Mouse (Mus musculus): Measurements from ENCODE around the gene Nanog. TPM values are rescaled to one million over a fixed set of nuclear protein-coding genes. Genes with fewer than 3 reads are reported as not detected.

Nanog gene
- total RNA-seq, 4 experiments from 2014 or later: not detected

DNA sequence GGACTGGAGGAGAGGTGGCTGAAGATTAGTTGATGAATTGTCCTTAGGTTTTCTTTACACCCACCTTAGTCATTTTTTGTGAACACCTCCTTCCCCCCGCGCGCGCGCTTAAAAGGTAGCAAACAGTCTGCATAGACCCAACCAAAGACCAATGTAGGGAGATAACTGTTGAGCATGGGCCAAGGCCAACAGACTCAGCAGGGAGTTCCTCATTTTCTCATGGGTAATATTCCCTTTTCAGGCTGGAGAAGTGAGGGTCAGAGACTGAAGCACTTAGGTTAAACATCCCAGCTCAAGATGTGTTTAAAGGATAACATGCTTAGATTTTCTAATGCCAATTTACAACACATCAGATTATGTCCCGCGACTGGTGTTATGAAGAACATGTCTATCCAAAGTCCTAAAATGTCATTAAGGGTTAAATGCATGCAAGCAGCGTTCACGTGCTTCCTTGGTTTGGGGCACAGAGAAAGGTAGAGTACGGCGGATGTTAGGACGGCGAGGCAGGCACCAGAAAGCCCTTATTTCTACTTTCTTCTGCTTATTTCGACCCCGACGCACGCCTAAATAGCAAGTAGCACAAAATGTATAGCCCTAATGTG, 56.7 kb downstream of the Nanog start:
- no peak for DNase-seq

Other genes starting within 250 kb of the Nanog start
- gene Rimklb, start 208.7 kb upstream of the Nanog start, total RNA-seq (2022): under 1 TPM in 2 of 4 experiments, not detected in 2; 0.44 to 0.70 TPM
- 10 to 100 TPM in 2 of 4 experiments, 1 to 10 TPM in 2; 7.4 to 14.4 (median 10.0) TPM for gene Mfap5, start 201.6 kb upstream of the Nanog start, total RNA-seq (2022)
- gene Aicda, start 153.7 kb upstream of the Nanog start, total RNA-seq (2022): not detected
- 10 to 100 TPM; 13.4 to 29.5 (median 19.3) TPM for gene Apobec1, start 105.0 kb upstream of the Nanog start, total RNA-seq (2022)
- gene Gdf3, start 97.4 kb upstream of the Nanog start, total RNA-seq (2022): under 1 TPM; 0.14 to 0.48 (median 0.24) TPM
- not detected for gene Dppa3, start 81.1 kb upstream of the Nanog start, total RNA-seq (2022)
- 10 to 100 TPM; 10.3 to 17.0 (median 11.7) TPM for gene Slc2a3, start 94.2 kb downstream of the Nanog start, total RNA-seq (2022)
- gene Foxj2, start 112.4 kb downstream of the Nanog start, total RNA-seq (2022): 10 to 100 TPM; 18.6 to 24.8 (median 21.6) TPM
- gene C3ar1, start 148.7 kb downstream of the Nanog start, total RNA-seq (2022): 10 to 100 TPM in 2 of 4 experiments, 1 to 10 TPM in 2; 3.6 to 14.5 (median 8.7) TPM
- 10 to 100 TPM; 56.7 to 65.7 (median 58.1) TPM for gene Necap1, start 167.0 kb downstream of the Nanog start, total RNA-seq (2022)
- gene Clec4a1, start 214.4 kb downstream of the Nanog start, total RNA-seq (2022): 1 to 10 TPM; 1.7 to 3.9 (median 3.3) TPM
- gene Clec4a3, start 245.0 kb downstream of the Nanog start, total RNA-seq (2022): 1 to 10 TPM; 5.1 to 9.0 (median 6.4) TPM

All from adrenal gland, adult 8-10 months (tissue).